ENCODE assay signal across 23 mouse cellular contexts in genomic region chr8:12331652-12332051, GRCm38 (mm10). TPM values are rescaled to one million over a fixed set of nuclear protein-coding genes. Genes with fewer than 3 reads are reported as not detected.
A peak's percentile ranks its signal among the peaks of the same experiment; 100 is the strongest.
DNase-seq lines count a peak whose midpoint lies in the region; ATAC-seq and TF ChIP-seq lines count a peak whose summit lies in the region.
"Had no signal": no experiment of that assay in that cellular context is flagged by ENCODE, and none has a peak within 500 bp of the region (broad histone marks: within the 10 kb centered on the region; RNA-seq: fewer than 3 reads in every experiment).

No protein-coding gene starts in this region.

- H3K9me3 ChIP-seq in hindbrain, embryonic 15.5 days, result no peaks in the 10 kb centered on the region
- H3K9me3 ChIP-seq in hindbrain, embryonic 13.5 days, result no peaks in the 10 kb centered on the region
- H3K9me3 ChIP-seq: forebrain, embryonic 12.5 days; heart, embryonic 15.5 days; hindbrain, embryonic 10.5 days; liver, embryonic 15.5 days; megakaryocyte, embryonic 14.5 days had no signal

- peaks cover 44% of the 10 kb centered on the region for H3K27me3 ChIP-seq in hindbrain, embryonic 15.5 days
- H3K27me3 ChIP-seq in hindbrain, embryonic 13.5 days, result peaks cover 88% of the 10 kb centered on the region

- no peak for TF ChIP-seq CTCF in brain, embryonic 14.5 days (IDR thresholded peaks at IDR 0.05; ENCODE audit: borderline replicate concordance, extremely low read depth, insufficient read depth, insufficient read length)

- DNase-seq in left cerebral cortex, postnatal 4 days, result peak; percentile 38
- DNase-seq in left cerebral cortex, adult 9 months (ENCODE audit: low spot score in 2 of 2), result no peak
- peak; percentile 79 for DNase-seq in adrenal gland, adult 8-10 months
- DNase-seq in brain, embryonic 14.5 days (ENCODE audit: low read depth), result peak; percentile 58
- DNase-seq in cerebellum, adult 18-20 months, result no peak
- DNase-seq: layer of hippocampus, postnatal 36 days; spleen, adult 18-20 months; thymus, postnatal 4 days had no signal

- no peak overlapping the region for H3K4me2 ChIP-seq in hindbrain, embryonic 15.5 days
- no peak overlapping the region for H3K4me2 ChIP-seq in hindbrain, embryonic 13.5 days
- H3K4me2 ChIP-seq: forebrain, embryonic 12.5 days; heart, embryonic 15.5 days; liver, embryonic 15.5 days had no signal

- no peak overlapping the region for H3K9ac ChIP-seq in hindbrain, embryonic 15.5 days
- H3K9ac ChIP-seq in hindbrain, embryonic 13.5 days, result no peak overlapping the region
- H3K9ac ChIP-seq: forebrain, embryonic 12.5 days; heart, embryonic 15.5 days; liver, embryonic 15.5 days had no signal

- H3K36me3 ChIP-seq in hindbrain, embryonic 15.5 days, result no peaks in the 10 kb centered on the region
- H3K36me3 ChIP-seq in hindbrain, embryonic 13.5 days, result no peaks in the 10 kb centered on the region
- H3K36me3 ChIP-seq: forebrain, embryonic 12.5 days; heart, embryonic 15.5 days; hindbrain, embryonic 10.5 days; liver, embryonic 15.5 days had no signal

- TF ChIP-seq POLR2A in brain, embryonic 14.5 days (IDR thresholded peaks at IDR 0.05; ENCODE audit: borderline replicate concordance, extremely low read depth, insufficient read depth, insufficient read length, poor library complexity, severe bottlenecking), result no peak

- peak; percentile 29 for ATAC-seq in hindbrain, embryonic 15.5 days (ENCODE audit: low FRiP score, low read depth)
- ATAC-seq in hindbrain, embryonic 13.5 days (ENCODE audit: low FRiP score), result no peak

- peak overlapping the region; percentile 14; the same call in 1 of the 2 replicates for H3K27ac ChIP-seq in hindbrain, embryonic 15.5 days (replicated peaks)
- H3K27ac ChIP-seq in hindbrain, embryonic 13.5 days, result no peak overlapping the region
- H3K27ac ChIP-seq: forebrain, embryonic 12.5 days; heart, embryonic 15.5 days; hindbrain, embryonic 10.5 days; kidney, postnatal 0 days; liver, embryonic 15.5 days had no signal

- 69% methylated on average over 7 of the region's 7 CpGs for WGBS in hindbrain, embryonic 15.5 days
- WGBS in hindbrain, embryonic 13.5 days, result 78% methylated on average over 7 of the region's 7 CpGs

- H3K4me1 ChIP-seq in hindbrain, embryonic 15.5 days (replicated peaks), result peaks cover 46% of the 10 kb centered on the region
- H3K4me1 ChIP-seq in hindbrain, embryonic 13.5 days (replicated peaks), result peaks cover 39% of the 10 kb centered on the region
- H3K4me1 ChIP-seq: liver, embryonic 15.5 days; megakaryocyte, embryonic 14.5 days had no signal

- no peak overlapping the region for H3K4me3 ChIP-seq in hindbrain, embryonic 15.5 days
- H3K4me3 ChIP-seq in hindbrain, embryonic 13.5 days, result no peak overlapping the region
- H3K4me3 ChIP-seq: forebrain, embryonic 12.5 days; heart, embryonic 15.5 days; hindbrain, embryonic 10.5 days; liver, embryonic 15.5 days; megakaryocyte, embryonic 14.5 days had no signal

- intact Hi-C loops in left cerebral cortex, postnatal 4 days (cut with DNase I), result no loop called here

RNA-seq across cellular contexts. Expression of gene A230072I06Rik, which starts 53.0 kb away (rescaled TPM):
- polyA plus RNA-seq in hindbrain, embryonic 15.5 days (2015; fragmentation: Nextera tagmentation; extraction: Ambion mirVana), result 0.10 and 0.20 TPM in 2 replicates
- polyA plus RNA-seq in hindbrain, embryonic 13.5 days (2015; fragmentation: Nextera tagmentation; extraction: Ambion mirVana), result 0.09 TPM in 1 of 2 replicates, not detected in the other
- total RNA-seq in left cerebral cortex, postnatal 4 days (2021), result under 1 TPM in 1 of 2 experiments, not detected in 1; 0.44 TPM
- not detected for total RNA-seq in adrenal gland, adult 8-10 months (2022)
- 0.11 and 0.29 TPM in 2 replicates for polyA plus RNA-seq in brain, embryonic 14.5 days (2012; rRNA removed)
- total RNA-seq: gastrocnemius, adult 18-20 months; granulocyte monocyte progenitor cell, adult 5-6 weeks; layer of hippocampus, postnatal 36 days had no signal
- polyA plus RNA-seq: C2C12; cerebellum, adult 2 months; embryonic facial prominence, embryonic 14.5 days; heart, embryonic 15.5 days; hindbrain, embryonic 10.5 days; kidney, postnatal 0 days; limb, embryonic 11.5 days; liver, embryonic 15.5 days; neural tube, embryonic 14.5 days had no signal

Comparison
In these comparisons a context has a peak if more than half of its experiments do, and no peak if none do; other contexts are left out.
1. DNase-seq: peak in left cerebral cortex, postnatal 4 days (single experiment), adrenal gland, adult 8-10 months (single experiment) and brain, embryonic 14.5 days (single experiment); none in left cerebral cortex, adult 9 months (0 of 2) and cerebellum, adult 18-20 months (0 of 2).